ENCODE assay signal across 19 mouse cellular contexts in genomic region chr2:146731081-146731480, GRCm38 (mm10).
DNase-seq lines count a peak whose midpoint lies in the region; ATAC-seq lines count a peak whose summit lies in the region.
"Had no signal": no experiment of that assay in that cellular context is flagged by ENCODE, and none has a peak within 500 bp of the region (broad histone marks: within the 10 kb centered on the region; RNA-seq: fewer than 3 reads in every experiment).

No protein-coding gene starts in this region.

- peak; percentile 27; the same call in 1 of the 2 replicates for ATAC-seq in hindbrain, embryonic 11.5 days (ENCODE audit: low FRiP score)
- no peak for ATAC-seq in hindbrain, embryonic 12.5 days (ENCODE audit: low FRiP score)
- ATAC-seq in midbrain, embryonic 11.5 days (ENCODE audit: low FRiP score), result no peak
- ATAC-seq in midbrain, embryonic 16.5 days, result no peak
- ATAC-seq: forebrain, embryonic 13.5 days; intestine, embryonic 16.5 days had no signal

- H3K27me3 ChIP-seq in hindbrain, embryonic 11.5 days (ENCODE audit: control insufficient read depth, insufficient read depth, low read length), result no peaks in the 10 kb centered on the region
- H3K27me3 ChIP-seq in hindbrain, embryonic 12.5 days, result peaks cover 6% of the 10 kb centered on the region; the same call in 1 of the 2 replicates
- peaks cover 3% of the 10 kb centered on the region; the same call in 1 of the 2 replicates for H3K27me3 ChIP-seq in midbrain, embryonic 11.5 days (ENCODE audit: control insufficient read depth, insufficient read depth, low read length)
- peaks cover 2% of the 10 kb centered on the region; the same call in 1 of the 2 replicates for H3K27me3 ChIP-seq in midbrain, embryonic 16.5 days (ENCODE audit: control insufficient read depth, insufficient read depth, low read depth, low read length)
- H3K27me3 ChIP-seq: heart, embryonic 15.5 days had no signal

- no peak overlapping the region for H3K9ac ChIP-seq in hindbrain, embryonic 11.5 days (ENCODE audit: low read depth, low read length)
- H3K9ac ChIP-seq in hindbrain, embryonic 12.5 days, result no peak overlapping the region
- H3K9ac ChIP-seq in midbrain, embryonic 11.5 days (ENCODE audit: low read length), result no peak overlapping the region
- no peak overlapping the region for H3K9ac ChIP-seq in midbrain, embryonic 16.5 days (ENCODE audit: low read depth, low read length)
- H3K9ac ChIP-seq: embryonic facial prominence, embryonic 13.5 days; forebrain, embryonic 13.5 days; heart, embryonic 15.5 days had no signal

- no peak overlapping the region for H3K4me2 ChIP-seq in hindbrain, embryonic 11.5 days (replicated peaks; ENCODE audit: low read depth, low read length)
- no peak overlapping the region for H3K4me2 ChIP-seq in hindbrain, embryonic 12.5 days (replicated peaks)
- H3K4me2 ChIP-seq in midbrain, embryonic 11.5 days, result no peak overlapping the region
- no peak overlapping the region for H3K4me2 ChIP-seq in midbrain, embryonic 16.5 days (ENCODE audit: low read length)
- H3K4me2 ChIP-seq: embryonic facial prominence, embryonic 13.5 days; forebrain, embryonic 13.5 days; heart, embryonic 11.5 days; heart, embryonic 15.5 days had no signal

- H3K4me3 ChIP-seq in hindbrain, embryonic 11.5 days (ENCODE audit: low read depth, low read length), result no peak overlapping the region
- H3K4me3 ChIP-seq in hindbrain, embryonic 12.5 days, result no peak overlapping the region
- H3K4me3 ChIP-seq in midbrain, embryonic 11.5 days (ENCODE audit: low read depth, low read length), result no peak overlapping the region
- no peak overlapping the region for H3K4me3 ChIP-seq in midbrain, embryonic 16.5 days (ENCODE audit: low read depth, low read length)
- H3K4me3 ChIP-seq: embryonic facial prominence, embryonic 13.5 days; forebrain, embryonic 13.5 days; gastrocnemius, adult 2 months; heart, embryonic 15.5 days had no signal

- H3K36me3 ChIP-seq in hindbrain, embryonic 11.5 days (ENCODE audit: control insufficient read depth, insufficient read depth, low read length), result no peaks in the 10 kb centered on the region
- no peaks in the 10 kb centered on the region for H3K36me3 ChIP-seq in hindbrain, embryonic 12.5 days
- no peaks in the 10 kb centered on the region for H3K36me3 ChIP-seq in midbrain, embryonic 11.5 days (ENCODE audit: control insufficient read depth, insufficient read depth, low read length)
- H3K36me3 ChIP-seq in midbrain, embryonic 16.5 days (ENCODE audit: control insufficient read depth, insufficient read depth, low read length), result no peaks in the 10 kb centered on the region
- H3K36me3 ChIP-seq: embryonic facial prominence, embryonic 13.5 days; heart, embryonic 15.5 days had no signal

- no peak overlapping the region for H3K27ac ChIP-seq in hindbrain, embryonic 11.5 days (ENCODE audit: low read depth, low read length)
- no peak overlapping the region for H3K27ac ChIP-seq in hindbrain, embryonic 12.5 days
- no peak overlapping the region for H3K27ac ChIP-seq in midbrain, embryonic 11.5 days (ENCODE audit: low read depth, low read length)
- no peak overlapping the region for H3K27ac ChIP-seq in midbrain, embryonic 16.5 days (ENCODE audit: low read length)
- H3K27ac ChIP-seq: embryonic facial prominence, embryonic 13.5 days; forebrain, embryonic 13.5 days; gastrocnemius, adult 2 months; heart, embryonic 15.5 days had no signal

- H3K4me1 ChIP-seq in hindbrain, embryonic 11.5 days (replicated peaks; ENCODE audit: control insufficient read depth, insufficient read depth, low read length), result no peaks in the 10 kb centered on the region
- H3K4me1 ChIP-seq in hindbrain, embryonic 12.5 days, result no peaks in the 10 kb centered on the region
- H3K4me1 ChIP-seq in midbrain, embryonic 11.5 days (ENCODE audit: control insufficient read depth, insufficient read depth, low read length), result peaks cover 5% of the 10 kb centered on the region; the same call in 1 of the 2 replicates
- no peaks in the 10 kb centered on the region for H3K4me1 ChIP-seq in midbrain, embryonic 16.5 days (ENCODE audit: control insufficient read depth, insufficient read depth, low read length)
- H3K4me1 ChIP-seq: embryonic facial prominence, embryonic 13.5 days; forebrain, embryonic 13.5 days; heart, embryonic 15.5 days had no signal

- WGBS in hindbrain, embryonic 11.5 days, result 58% methylated on average over 3 of the region's 3 CpGs
- WGBS in hindbrain, embryonic 12.5 days, result 55% methylated on average over 3 of the region's 3 CpGs
- WGBS in midbrain, embryonic 11.5 days, result 30% methylated on average over 3 of the region's 3 CpGs
- 19% methylated on average over 3 of the region's 3 CpGs for WGBS in midbrain, embryonic 16.5 days

- DNase-seq in hindbrain, embryonic 11.5 days (ENCODE audit: low spot score), result no peak
- peak; percentile 79 for DNase-seq in midbrain, embryonic 11.5 days (ENCODE audit: low spot score, missing footprints)
- peak; percentile 54 for DNase-seq in retina, embryonic 14.5 days (ENCODE audit: low spot score)
- DNase-seq in gastrocnemius, adult 8-10 months (ENCODE audit: low spot score in 2 of 2), result no peak
- DNase-seq: adrenal gland, adult 2 months; adrenal gland, postnatal 25 days; cerebellum, adult 2 months; cerebellum, postnatal 25 days; gastrocnemius, adult 2 months; gastrocnemius, postnatal 36 days; heart, adult 18-20 months; heart, postnatal 14 days had no signal

- no peaks in the 10 kb centered on the region for H3K9me3 ChIP-seq in hindbrain, embryonic 11.5 days (ENCODE audit: control insufficient read depth, low read length)
- H3K9me3 ChIP-seq in hindbrain, embryonic 12.5 days (replicated peaks), result no peaks in the 10 kb centered on the region
- no peaks in the 10 kb centered on the region for H3K9me3 ChIP-seq in midbrain, embryonic 11.5 days (ENCODE audit: control insufficient read depth, low read length)
- H3K9me3 ChIP-seq in midbrain, embryonic 16.5 days (replicated peaks; ENCODE audit: control insufficient read depth, low read length, poor library complexity, severe bottlenecking), result no peaks in the 10 kb centered on the region
- H3K9me3 ChIP-seq: embryonic facial prominence, embryonic 13.5 days; forebrain, embryonic 13.5 days; heart, embryonic 15.5 days had no signal

Comparison
In these comparisons a context has a peak if more than half of its experiments do, and no peak if none do; other contexts are left out.
1. DNase-seq: peak in midbrain, embryonic 11.5 days (single experiment) and retina, embryonic 14.5 days (single experiment); none in hindbrain, embryonic 11.5 days (single experiment) and gastrocnemius, adult 8-10 months (0 of 2).